Mouse (Mus musculus) limb, embryonic 12.5 days (tissue): ENCODE data around the gene Jmjd8. TPM values are rescaled to one million over a fixed set of nuclear protein-coding genes. Genes with fewer than 3 reads are reported as not detected.
"Not testable (repeated sequence)": the region's sequence is repeated elsewhere in the genome, so short reads cannot be mapped to it uniquely, and the experiment has no call there.

Source experiments
- ATAC-seq: fragments of 200-750 bp; cut with Nextera tagmentation; 2 replicates; pipeline ENCODE4 v1.8.0; 2017; ENCODE audit warnings: low read depth, moderate TSS enrichment; ENCODE audit not compliant: insufficient number of reproducible peaks, insufficient read depth, low FRiP score, low TSS enrichment
- H3K27ac ChIP-seq: fragments of 300-500 bp; sonication (generic); 2 replicates; pipeline ENCODE4 v1.5.1; 2016; ENCODE audit warnings: mild to moderate bottlenecking, moderate library complexity
- H3K27me3 ChIP-seq: fragments of 300-500 bp; sonication (generic); 2 replicates; pipeline ENCODE4 v1.6.1; 2016; ENCODE audit warnings: mild to moderate bottlenecking, moderate library complexity
- H3K36me3 ChIP-seq: fragments of 300-500 bp; sonication (generic); 2 replicates; pipeline ENCODE4 v1.6.1; 2016; ENCODE audit warnings: mild to moderate bottlenecking, moderate library complexity
- H3K4me1 ChIP-seq: fragments of 300-500 bp; sonication (generic); replicated peaks from 2 replicates; pipeline ENCODE4 v1.6.1; 2016
- H3K4me2 ChIP-seq: fragments of 300-500 bp; sonication (generic); 2 replicates; pipeline ENCODE4 v1.6.1; 2016; ENCODE audit warnings: mild to moderate bottlenecking, moderate library complexity
- H3K4me3 ChIP-seq: fragments of 300-500 bp; sonication (generic); replicated peaks from 2 replicates; pipeline ENCODE4 v1.5.1; 2016; ENCODE audit warnings: mild to moderate bottlenecking
- H3K9ac ChIP-seq: fragments of 300-500 bp; sonication (generic); replicated peaks from 2 replicates; pipeline ENCODE4 v1.6.1; 2016; ENCODE audit warnings: mild to moderate bottlenecking, moderate library complexity
- H3K9me3 ChIP-seq: fragments of 300-500 bp; sonication (generic); 2 replicates; pipeline ENCODE4 v1.6.1; 2016; ENCODE audit warnings: mild to moderate bottlenecking, moderate library complexity
- WGBS: fragments of 180-500 bp; shearing (Covaris S2); methylation state at CpG from one replicate; pipeline ENCODE4 v1.1.7; 2016; 5-methylcytosine and 5-hydroxymethylcytosine counted together
- polyA plus RNA-seq: library from polyadenylated mRNA; unstranded; fragments of >200 nt; fragmentation: Nextera tagmentation; extraction: Ambion mirVana; gene quantifications from 2 replicates; pipeline ENCODE4 v1.2.1, GENCODE M21; 2016

Gene Jmjd8
- polyA plus RNA-seq, 1 experiment from 2014 or later = 56.4 TPM

- Histone ChIP-seq H3K4me2 (no peak overlapping the region), H3K9ac (no peak overlapping the region), H3K9me3 (no peaks in the 10 kb centered on the region), H3K4me1 (peaks cover 23% of the 10 kb centered on the region), H3K27ac (no peak overlapping the region), H3K27me3 (no peaks in the 10 kb centered on the region), H3K36me3 (no peaks in the 10 kb centered on the region), H3K4me3 (no peak overlapping the region)
- no peak for ATAC-seq
- WGBS = 89% methylated on average over 3 of the region's 3 CpGs
Measured at GRCm38 (mm10) chr17:25866172-25866571, 37.5 kb downstream of the Jmjd8 start.

GRCm38 (mm10) chr17:25867509-25867835 is 38.8 kb downstream of the Jmjd8 start:
- Histone ChIP-seq H3K9ac (no peak overlapping the region), H3K4me2 (peak overlapping the region; percentile 99), H3K9me3 (no peaks in the 10 kb centered on the region), H3K36me3 (no peaks in the 10 kb centered on the region), H3K27me3 (no peaks in the 10 kb centered on the region), H3K4me1 (peaks cover 17% of the 10 kb centered on the region), H3K27ac (no peak overlapping the region), H3K4me3 (peak overlapping the region; percentile 81)
- 10% methylated on average over 7 of the region's 7 CpGs for WGBS
- no peak for ATAC-seq

- no peaks in the 10 kb centered on the region for H3K27me3 ChIP-seq
- peak; percentile 29 for ATAC-seq
- 1% methylated on average over 41 of the region's 42 CpGs for WGBS
- H3K4me3 ChIP-seq = peak overlapping the region; percentile 81
- H3K4me2 ChIP-seq = peak overlapping the region; percentile 99
- peak overlapping the region; percentile 69 for H3K9ac ChIP-seq
- H3K9me3 ChIP-seq = no peaks in the 10 kb centered on the region
- H3K27ac ChIP-seq = 0 out of 2 replicates have a peak overlapping the region, but pooled peaks have one; percentile 75
- no peaks in the 10 kb centered on the region for H3K36me3 ChIP-seq
- peaks cover 17% of the 10 kb centered on the region for H3K4me1 ChIP-seq
Measured at GRCm38 (mm10) chr17:25867836-25868600, 39.4 kb downstream of the Jmjd8 start.

GRCm38 (mm10) chr17:25868601-25869191 is 40.0 kb downstream of the Jmjd8 start, which contains the start of gene Mcrip2:
Gene Mcrip2 (minus strand): TSS chr17:25868764.
- ATAC-seq = peak; percentile 63
- H3K9ac ChIP-seq = peak within 1 kb of the TSS; percentile 69
- H3K27me3 ChIP-seq = no peaks in the 10 kb centered on the region
- peak within 1 kb of the TSS; percentile 81 for H3K4me3 ChIP-seq
- under 1% methylated on average over 24 of the region's 24 CpGs for WGBS
- H3K36me3 ChIP-seq = no peaks in the 10 kb centered on the region
- peak within 1 kb of the TSS; percentile 75 for H3K27ac ChIP-seq
- H3K9me3 ChIP-seq = no peaks in the 10 kb centered on the region
- peak within 1 kb of the TSS; percentile 99 for H3K4me2 ChIP-seq
- peaks cover 17% of the 10 kb centered on the region for H3K4me1 ChIP-seq

- Histone ChIP-seq H3K9me3 (no peaks in the 10 kb centered on the region), H3K4me2 (no peak overlapping the region), H3K4me1 (peaks cover 23% of the 10 kb centered on the region), H3K36me3 (no peaks in the 10 kb centered on the region), H3K4me3 (no peak overlapping the region), H3K27ac (no peak overlapping the region), H3K27me3 (no peaks in the 10 kb centered on the region), H3K9ac (no peak overlapping the region)
- WGBS = 91% methylated on average over 8 of the region's 8 CpGs
- no peak for ATAC-seq
Measured at GRCm38 (mm10) chr17:25869498-25869897, 40.8 kb downstream of the Jmjd8 start.

- WGBS = 84% methylated on average over 2 of the region's 2 CpGs
- H3K4me3 ChIP-seq = no peak overlapping the region
- no peak for ATAC-seq
- no peak overlapping the region for H3K9ac ChIP-seq
- no peaks in the 10 kb centered on the region for H3K27me3 ChIP-seq
- no peaks in the 10 kb centered on the region for H3K9me3 ChIP-seq
- no peak overlapping the region for H3K4me2 ChIP-seq
- H3K4me1 ChIP-seq = peaks cover 23% of the 10 kb centered on the region
- no peaks in the 10 kb centered on the region for H3K36me3 ChIP-seq
- H3K27ac ChIP-seq = no peak overlapping the region
Measured at GRCm38 (mm10) chr17:25869954-25870353, 41.3 kb downstream of the Jmjd8 start.

- H3K27ac ChIP-seq, ATAC-seq, H3K9me3 ChIP-seq, H3K4me2 ChIP-seq, H3K4me3 ChIP-seq, H3K27me3 ChIP-seq, H3K9ac ChIP-seq, H3K36me3 ChIP-seq: not testable (repeated sequence)
- peaks cover 32% of the 10 kb centered on the region for H3K4me1 ChIP-seq
Measured at GRCm38 (mm10) chr17:25871566-25871965, 42.9 kb downstream of the Jmjd8 start.

GRCm38 (mm10) chr17:25872676-25873075 is 44.0 kb downstream of the Jmjd8 start:
- peaks cover 33% of the 10 kb centered on the region for H3K4me1 ChIP-seq
- no peak overlapping the region for H3K27ac ChIP-seq
- H3K4me2 ChIP-seq = no peak overlapping the region
- no peak for ATAC-seq
- no peaks in the 10 kb centered on the region for H3K27me3 ChIP-seq
- H3K4me3 ChIP-seq = no peak overlapping the region
- H3K9me3 ChIP-seq = no peaks in the 10 kb centered on the region
- 80% methylated on average over 3 of the region's 3 CpGs for WGBS
- H3K36me3 ChIP-seq = peaks cover 1% of the 10 kb centered on the region
- H3K9ac ChIP-seq = no peak overlapping the region

- Histone ChIP-seq H3K27me3 (no peaks in the 10 kb centered on the region), H3K4me1 (peaks cover 26% of the 10 kb centered on the region), H3K36me3 (peaks cover 10% of the 10 kb centered on the region), H3K4me2 (peak overlapping the region; percentile 89), H3K27ac (no peak overlapping the region), H3K9me3 (no peaks in the 10 kb centered on the region), H3K9ac (peak overlapping the region; percentile 46; the same call in 1 of the 2 replicates), H3K4me3 (peak overlapping the region; percentile 80)
- no peak for ATAC-seq
- 81% methylated on average over 10 of the region's 11 CpGs for WGBS
Measured at GRCm38 (mm10) chr17:25873405-25874147, 44.9 kb downstream of the Jmjd8 start.

GRCm38 (mm10) chr17:25874148-25874720 is 45.6 kb downstream of the Jmjd8 start:
- peak overlapping the region; percentile 46 for H3K9ac ChIP-seq
- WGBS = 8% methylated on average over 14 of the region's 14 CpGs
- H3K4me2 ChIP-seq = peak overlapping the region; percentile 89
- H3K36me3 ChIP-seq = peaks cover 17% of the 10 kb centered on the region
- no peaks in the 10 kb centered on the region for H3K27me3 ChIP-seq
- ATAC-seq = no peak
- peak overlapping the region; percentile 93 for H3K27ac ChIP-seq
- H3K4me3 ChIP-seq = peak overlapping the region; percentile 80
- H3K4me1 ChIP-seq = peaks cover 21% of the 10 kb centered on the region
- no peaks in the 10 kb centered on the region for H3K9me3 ChIP-seq

- peak; percentile 53; the same call in 1 of the 2 replicates for ATAC-seq
- Histone ChIP-seq H3K9me3 (no peaks in the 10 kb centered on the region), H3K9ac (peak within 1 kb of the TSS; percentile 73), H3K4me3 (peak within 1 kb of the TSS; percentile 80), H3K4me2 (peak within 1 kb of the TSS; percentile 89), H3K36me3 (peaks cover 22% of the 10 kb centered on the region), H3K27ac (peak within 1 kb of the TSS; percentile 93), H3K4me1 (peaks cover 21% of the 10 kb centered on the region), H3K27me3 (no peaks in the 10 kb centered on the region)
- under 1% methylated on average over 25 of the region's 25 CpGs for WGBS
Measured at GRCm38 (mm10) chr17:25874721-25875170, 46.1 kb downstream of the Jmjd8 start, which contains the start of gene Mettl26. Gene Mettl26 (plus strand): TSS chr17:25875074.
